16 mouse cellular contexts compared by ENCODE assay signal in genomic region chr10:127186451-127186850, GRCm38 (mm10). TPM values are rescaled to one million over a fixed set of nuclear protein-coding genes. Genes with fewer than 3 reads are reported as not detected.
DNase-seq lines count a peak whose midpoint lies in the region; ATAC-seq and TF ChIP-seq lines count a peak whose summit lies in the region.
"Had no signal": no experiment of that assay in that cellular context is flagged by ENCODE, and none has a peak within 500 bp of the region (broad histone marks: within the 10 kb centered on the region; RNA-seq: fewer than 3 reads in every experiment).

No protein-coding gene starts in this region.

- DNase-seq in midbrain, embryonic 10.5 days (ENCODE audit: low spot score) = no peak
- DNase-seq in NIH3T3 (ENCODE audit: low read depth) = peak; percentile 59
- DNase-seq in retina, postnatal 1 day = no peak
- no peak for DNase-seq in heart, postnatal 36 days
- DNase-seq: adrenal gland, postnatal 10 days; cerebellum, postnatal 25 days; gastrocnemius, postnatal 25 days; kidney, postnatal 36 days; thymus, postnatal 4 days had no signal

- ATAC-seq in intestine, postnatal 0 days = no peak
- ATAC-seq in intestine, embryonic 15.5 days = no peak
- ATAC-seq in midbrain, embryonic 13.5 days = no peak
- ATAC-seq: Patski had no signal

- peak; percentile 59 for TF ChIP-seq CTCF in intestine, postnatal 0 days (IDR thresholded peaks at IDR 0.05; ENCODE audit: low read depth)

- H3K4me2 ChIP-seq in intestine, postnatal 0 days (replicated peaks; ENCODE audit: low read depth) = no peak overlapping the region
- no peak overlapping the region for H3K4me2 ChIP-seq in intestine, embryonic 15.5 days (replicated peaks)
- H3K4me2 ChIP-seq in midbrain, embryonic 13.5 days (replicated peaks) = no peak overlapping the region
- H3K4me2 ChIP-seq: heart, embryonic 13.5 days; stomach, embryonic 15.5 days had no signal

- no peak overlapping the region for H3K4me3 ChIP-seq in intestine, postnatal 0 days (ENCODE audit: low read depth, low read length)
- no peak overlapping the region for H3K4me3 ChIP-seq in intestine, embryonic 15.5 days (replicated peaks)
- H3K4me3 ChIP-seq in midbrain, embryonic 10.5 days = peak overlapping the region; percentile 90; the same call in 1 of the 2 replicates
- H3K4me3 ChIP-seq in midbrain, embryonic 13.5 days (replicated peaks) = no peak overlapping the region
- H3K4me3 ChIP-seq: heart, embryonic 13.5 days; hindbrain, embryonic 15.5 days; stomach, embryonic 15.5 days had no signal

- peaks cover 41% of the 10 kb centered on the region for H3K27me3 ChIP-seq in intestine, postnatal 0 days (replicated peaks; ENCODE audit: control insufficient read depth, insufficient read depth, low read length)
- H3K27me3 ChIP-seq in intestine, embryonic 15.5 days (replicated peaks) = peaks cover under 1% of the 10 kb centered on the region
- peaks cover 52% of the 10 kb centered on the region for H3K27me3 ChIP-seq in midbrain, embryonic 10.5 days (ENCODE audit: low read depth, poor library complexity, severe bottlenecking)
- peaks cover 9% of the 10 kb centered on the region for H3K27me3 ChIP-seq in midbrain, embryonic 13.5 days
- H3K27me3 ChIP-seq: hindbrain, embryonic 15.5 days; Patski had no signal

- H3K9ac ChIP-seq in intestine, postnatal 0 days (ENCODE audit: low read depth, low read length) = no peak overlapping the region
- no peak overlapping the region for H3K9ac ChIP-seq in intestine, embryonic 15.5 days
- H3K9ac ChIP-seq in midbrain, embryonic 13.5 days (replicated peaks) = no peak overlapping the region
- H3K9ac ChIP-seq: heart, embryonic 13.5 days; hindbrain, embryonic 15.5 days; stomach, embryonic 15.5 days had no signal

- H3K4me1 ChIP-seq in intestine, postnatal 0 days (replicated peaks; ENCODE audit: control insufficient read depth, insufficient read depth, low read length) = no peaks in the 10 kb centered on the region
- peaks cover 38% of the 10 kb centered on the region for H3K4me1 ChIP-seq in intestine, embryonic 15.5 days (replicated peaks)
- H3K4me1 ChIP-seq in midbrain, embryonic 10.5 days = peaks cover 71% of the 10 kb centered on the region
- peaks cover 50% of the 10 kb centered on the region for H3K4me1 ChIP-seq in midbrain, embryonic 13.5 days (replicated peaks)

- WGBS in intestine, postnatal 0 days = 86% methylated on average over 1 of the region's 1 CpGs
- WGBS in intestine, embryonic 15.5 days = 83% methylated on average over 1 of the region's 1 CpGs
- WGBS in midbrain, embryonic 10.5 days = 90% methylated on average over 1 of the region's 1 CpGs
- WGBS in midbrain, embryonic 13.5 days = 89% methylated on average over 1 of the region's 1 CpGs

- intact Hi-C loops in heart, postnatal 36 days (cut with DNase I) = no loop called here

- H3K36me3 ChIP-seq in intestine, postnatal 0 days (ENCODE audit: control insufficient read depth, insufficient read depth) = peaks cover 5% of the 10 kb centered on the region; the same call in 1 of the 2 replicates
- H3K36me3 ChIP-seq in intestine, embryonic 15.5 days = no peaks in the 10 kb centered on the region; the same call in none of the 2 replicates
- peaks cover 45% of the 10 kb centered on the region for H3K36me3 ChIP-seq in midbrain, embryonic 10.5 days
- peaks cover 17% of the 10 kb centered on the region for H3K36me3 ChIP-seq in midbrain, embryonic 13.5 days

- H3K9me3 ChIP-seq in intestine, postnatal 0 days (ENCODE audit: control insufficient read depth) = no peaks in the 10 kb centered on the region
- no peaks in the 10 kb centered on the region for H3K9me3 ChIP-seq in intestine, embryonic 15.5 days
- no peaks in the 10 kb centered on the region for H3K9me3 ChIP-seq in midbrain, embryonic 10.5 days (replicated peaks)
- H3K9me3 ChIP-seq in midbrain, embryonic 13.5 days = no peaks in the 10 kb centered on the region
- H3K9me3 ChIP-seq: heart, embryonic 13.5 days; hindbrain, embryonic 15.5 days; stomach, embryonic 15.5 days had no signal

- H3K27ac ChIP-seq in intestine, postnatal 0 days (ENCODE audit: low read depth, low read length) = no peak overlapping the region
- no peak overlapping the region for H3K27ac ChIP-seq in intestine, embryonic 15.5 days
- no peak overlapping the region for H3K27ac ChIP-seq in midbrain, embryonic 10.5 days (replicated peaks)
- no peak overlapping the region for H3K27ac ChIP-seq in midbrain, embryonic 13.5 days
- H3K27ac ChIP-seq: heart, embryonic 13.5 days; hindbrain, embryonic 15.5 days; stomach, embryonic 15.5 days had no signal

RNA-seq across cellular contexts. Expression of gene Arhgef25, which starts 3.4 kb away (rescaled TPM):
- polyA plus RNA-seq in intestine, postnatal 0 days (2015; fragmentation: Nextera tagmentation; extraction: Ambion mirVana) = 14.4 and 15.1 TPM in 2 replicates
- 46.8 and 50.4 TPM in 2 replicates for polyA plus RNA-seq in intestine, embryonic 15.5 days (2015; fragmentation: Nextera tagmentation; extraction: Ambion mirVana)
- 24.8 and 28.7 TPM in 2 replicates for polyA plus RNA-seq in midbrain, embryonic 10.5 days (2016; fragmentation: Nextera tagmentation; extraction: Ambion mirVana)
- polyA plus RNA-seq in midbrain, embryonic 13.5 days (2015; fragmentation: Nextera tagmentation; extraction: Ambion mirVana) = 20.2 and 24.5 TPM in 2 replicates
- 10 to 100 TPM; 12.4 to 12.8 TPM for total RNA-seq in heart, postnatal 36 days (2021)

RNA-seq across cellular contexts. Expression of gene Slc26a10, which starts 6.0 kb away (rescaled TPM):
- 0.52 and 0.65 TPM in 2 replicates for polyA plus RNA-seq in intestine, postnatal 0 days (2015; fragmentation: Nextera tagmentation; extraction: Ambion mirVana)
- polyA plus RNA-seq in intestine, embryonic 15.5 days (2015; fragmentation: Nextera tagmentation; extraction: Ambion mirVana) = 0.98 and 1.1 TPM in 2 replicates
- polyA plus RNA-seq in midbrain, embryonic 10.5 days (2016; fragmentation: Nextera tagmentation; extraction: Ambion mirVana) = 0.87 and 1.4 TPM in 2 replicates
- 0.86 and 1.0 TPM in 2 replicates for polyA plus RNA-seq in midbrain, embryonic 13.5 days (2015; fragmentation: Nextera tagmentation; extraction: Ambion mirVana)
- 10 to 100 TPM; 17.2 to 23.1 TPM for total RNA-seq in heart, postnatal 36 days (2021)

RNA-seq across cellular contexts. Expression of gene Dtx3, which starts 9.1 kb away (rescaled TPM):
- 22.2 and 24.6 TPM in 2 replicates for polyA plus RNA-seq in intestine, postnatal 0 days (2015; fragmentation: Nextera tagmentation; extraction: Ambion mirVana)
- polyA plus RNA-seq in intestine, embryonic 15.5 days (2015; fragmentation: Nextera tagmentation; extraction: Ambion mirVana) = 70.6 and 75.4 TPM in 2 replicates
- polyA plus RNA-seq in midbrain, embryonic 10.5 days (2016; fragmentation: Nextera tagmentation; extraction: Ambion mirVana) = 119 and 142 TPM in 2 replicates
- 195 and 234 TPM in 2 replicates for polyA plus RNA-seq in midbrain, embryonic 13.5 days (2015; fragmentation: Nextera tagmentation; extraction: Ambion mirVana)
- total RNA-seq in heart, postnatal 36 days (2021) = 10 to 100 TPM; 25.8 to 29.4 TPM

RNA-seq across cellular contexts. Expression of gene B4galnt1, which starts 21.4 kb away (rescaled TPM):
- 29.4 and 34.1 TPM in 2 replicates for polyA plus RNA-seq in intestine, postnatal 0 days (2015; fragmentation: Nextera tagmentation; extraction: Ambion mirVana)
- polyA plus RNA-seq in intestine, embryonic 15.5 days (2015; fragmentation: Nextera tagmentation; extraction: Ambion mirVana) = 52.5 and 55.2 TPM in 2 replicates
- polyA plus RNA-seq in midbrain, embryonic 10.5 days (2016; fragmentation: Nextera tagmentation; extraction: Ambion mirVana) = 4.9 and 6.1 TPM in 2 replicates
- 28.8 and 30.2 TPM in 2 replicates for polyA plus RNA-seq in midbrain, embryonic 13.5 days (2015; fragmentation: Nextera tagmentation; extraction: Ambion mirVana)
- total RNA-seq in heart, postnatal 36 days (2021) = 1 to 10 TPM; 1.6 to 2.7 TPM

RNA-seq across cellular contexts. Expression of gene Pip4k2c, which starts 24.9 kb away (rescaled TPM):
- 43.0 and 47.0 TPM in 2 replicates for polyA plus RNA-seq in intestine, postnatal 0 days (2015; fragmentation: Nextera tagmentation; extraction: Ambion mirVana)
- 33.7 and 35.0 TPM in 2 replicates for polyA plus RNA-seq in intestine, embryonic 15.5 days (2015; fragmentation: Nextera tagmentation; extraction: Ambion mirVana)
- polyA plus RNA-seq in midbrain, embryonic 10.5 days (2016; fragmentation: Nextera tagmentation; extraction: Ambion mirVana) = 16.5 and 18.1 TPM in 2 replicates
- 16.9 and 17.3 TPM in 2 replicates for polyA plus RNA-seq in midbrain, embryonic 13.5 days (2015; fragmentation: Nextera tagmentation; extraction: Ambion mirVana)
- total RNA-seq in heart, postnatal 36 days (2021) = 10 to 100 TPM; 26.9 to 29.9 TPM
